Mouse (Mus musculus): ENCODE data around the gene Clpx. TPM values are rescaled to one million over a fixed set of nuclear protein-coding genes. Genes with fewer than 3 reads are reported as not detected.

The Clpx gene
- polyA plus RNA-seq, 1 experiment = 20.8 TPM

GRCm38 (mm10) chr9:65289988-65290387, 4.1 kb upstream of the Clpx start:
- H3K27ac ChIP-seq (ENCODE audit: insufficient read depth, low read depth, low read length) = no peak overlapping the region

GRCm38 (mm10) chr9:65292421-65292820, 1.6 kb upstream of the Clpx start:
- no peak overlapping the region for H3K27ac ChIP-seq (ENCODE audit: insufficient read depth, low read depth, low read length)
- no peak overlapping the region for H3K4me3 ChIP-seq (ENCODE audit: insufficient read depth, low read length)
- TF ChIP-seq POLR2A (IDR thresholded peaks at IDR 0.05; ENCODE audit: borderline replicate concordance, low read depth, low read length) (no peak), CTCF (IDR thresholded peaks at IDR 0.05; ENCODE audit: low read depth, low read length) (no peak)

More at GRCm38 (mm10) chr9:65289988-65290387, 4.1 kb upstream of the Clpx start:
- no peak overlapping the region for H3K4me3 ChIP-seq (ENCODE audit: insufficient read depth, low read length)
- H3K4me1 ChIP-seq (ENCODE audit: control insufficient read depth, insufficient read depth, low read length) = peaks cover 6% of the 10 kb centered on the region
- TF ChIP-seq CTCF (IDR thresholded peaks at IDR 0.05; ENCODE audit: low read depth, low read length) = no peak
- no peak for TF ChIP-seq POLR2A (IDR thresholded peaks at IDR 0.05; ENCODE audit: borderline replicate concordance, low read depth, low read length)

GRCm38 (mm10) chr9:65293119-65293518, 941 bp upstream of the Clpx start:
- H3K27ac ChIP-seq (ENCODE audit: insufficient read depth, low read depth, low read length) = peak overlapping the region; percentile 78
- peak overlapping the region; percentile 87 for H3K4me3 ChIP-seq (ENCODE audit: insufficient read depth, low read length)
- H3K4me1 ChIP-seq (ENCODE audit: control insufficient read depth, insufficient read depth, low read length) = peaks cover 6% of the 10 kb centered on the region
- TF ChIP-seq POLR2A (IDR thresholded peaks at IDR 0.05; ENCODE audit: borderline replicate concordance, low read depth, low read length) = no peak
- TF ChIP-seq CTCF (IDR thresholded peaks at IDR 0.05; ENCODE audit: low read depth, low read length) = no peak

More at GRCm38 (mm10) chr9:65292421-65292820, 1.6 kb upstream of the Clpx start:
- H3K4me1 ChIP-seq (ENCODE audit: control insufficient read depth, insufficient read depth, low read length) = peaks cover 6% of the 10 kb centered on the region

GRCm38 (mm10) chr9:65293580-65293972, 484 bp upstream of the Clpx start:
- Histone ChIP-seq H3K4me1 (ENCODE audit: control insufficient read depth, insufficient read depth, low read length) (peaks cover 6% of the 10 kb centered on the region), H3K27ac (ENCODE audit: insufficient read depth, low read depth, low read length) (peak overlapping the region; percentile 78), H3K4me3 (ENCODE audit: insufficient read depth, low read length) (peak overlapping the region; percentile 87)
- TF ChIP-seq CTCF (IDR thresholded peaks at IDR 0.05; ENCODE audit: low read depth, low read length) (no peak), POLR2A (IDR thresholded peaks at IDR 0.05; ENCODE audit: borderline replicate concordance, low read depth, low read length) (no peak)

- Histone ChIP-seq H3K4me3 (ENCODE audit: insufficient read depth, low read length) (peak overlapping the region; percentile 90), H3K27ac (ENCODE audit: insufficient read depth, low read depth, low read length) (peak overlapping the region; percentile 57; the same call in 1 of the 2 replicates), H3K4me1 (ENCODE audit: control insufficient read depth, insufficient read depth, low read length) (peaks cover 6% of the 10 kb centered on the region)
- no peak; the same call in 1 of the 2 replicates for TF ChIP-seq CTCF (IDR thresholded peaks at IDR 0.05; ENCODE audit: low read depth, low read length)
- TF ChIP-seq POLR2A (IDR thresholded peaks at IDR 0.05; ENCODE audit: borderline replicate concordance, low read depth, low read length) = no peak
Observed at GRCm38 (mm10) chr9:65294716-65295378, 787 bp downstream of the Clpx start.

- no peak for TF ChIP-seq CTCF (IDR thresholded peaks at IDR 0.05; ENCODE audit: low read depth, low read length)
- no peak for TF ChIP-seq POLR2A (IDR thresholded peaks at IDR 0.05; ENCODE audit: borderline replicate concordance, low read depth, low read length)
- no peak overlapping the region for H3K27ac ChIP-seq (ENCODE audit: insufficient read depth, low read depth, low read length)
- peaks cover 6% of the 10 kb centered on the region for H3K4me1 ChIP-seq (ENCODE audit: control insufficient read depth, insufficient read depth, low read length)
- H3K4me3 ChIP-seq (ENCODE audit: insufficient read depth, low read length) = no peak overlapping the region
Observed at GRCm38 (mm10) chr9:65297056-65297455, 3.0 kb downstream of the Clpx start.

- Histone ChIP-seq H3K4me3 (ENCODE audit: insufficient read depth, low read length) (no peak overlapping the region), H3K27ac (ENCODE audit: insufficient read depth, low read depth, low read length) (no peak overlapping the region), H3K4me1 (ENCODE audit: control insufficient read depth, insufficient read depth, low read length) (peaks cover 15% of the 10 kb centered on the region)
- TF ChIP-seq CTCF (IDR thresholded peaks at IDR 0.05; ENCODE audit: low read depth, low read length) (no peak), POLR2A (IDR thresholded peaks at IDR 0.05; ENCODE audit: borderline replicate concordance, low read depth, low read length) (no peak)
Observed at GRCm38 (mm10) chr9:65298761-65299160, 4.7 kb downstream of the Clpx start.

- H3K4me3 ChIP-seq (ENCODE audit: insufficient read depth, low read length) = no peak overlapping the region
- no peak for TF ChIP-seq POLR2A (IDR thresholded peaks at IDR 0.05; ENCODE audit: borderline replicate concordance, low read depth, low read length)
- no peak for TF ChIP-seq CTCF (IDR thresholded peaks at IDR 0.05; ENCODE audit: low read depth, low read length)
- no peak overlapping the region for H3K27ac ChIP-seq (ENCODE audit: insufficient read depth, low read depth, low read length)
- H3K4me1 ChIP-seq (ENCODE audit: control insufficient read depth, insufficient read depth, low read length) = peaks cover 18% of the 10 kb centered on the region
Observed at GRCm38 (mm10) chr9:65299650-65300049, 5.6 kb downstream of the Clpx start.

- H3K4me3 ChIP-seq (ENCODE audit: insufficient read depth, low read length) = no peak overlapping the region
- peak overlapping the region; percentile 52 for H3K27ac ChIP-seq (ENCODE audit: insufficient read depth, low read depth, low read length)
- peaks cover 24% of the 10 kb centered on the region for H3K4me1 ChIP-seq (ENCODE audit: control insufficient read depth, insufficient read depth, low read length)
- TF ChIP-seq POLR2A (IDR thresholded peaks at IDR 0.05; ENCODE audit: borderline replicate concordance, low read depth, low read length) (no peak), CTCF (IDR thresholded peaks at IDR 0.05; ENCODE audit: low read depth, low read length) (no peak)
Observed at GRCm38 (mm10) chr9:65302327-65302983, 8.4 kb downstream of the Clpx start.

GRCm38 (mm10) chr9:65303586-65303985, 9.5 kb downstream of the Clpx start:
- H3K4me3 ChIP-seq (ENCODE audit: insufficient read depth, low read length) = no peak overlapping the region
- no peak for TF ChIP-seq POLR2A (IDR thresholded peaks at IDR 0.05; ENCODE audit: borderline replicate concordance, low read depth, low read length)
- TF ChIP-seq CTCF (IDR thresholded peaks at IDR 0.05; ENCODE audit: low read depth, low read length) = no peak
- H3K4me1 ChIP-seq (ENCODE audit: control insufficient read depth, insufficient read depth, low read length) = peaks cover 24% of the 10 kb centered on the region
- peak overlapping the region; percentile 37 for H3K27ac ChIP-seq (ENCODE audit: insufficient read depth, low read depth, low read length)
